Mouse (Mus musculus) liver, embryonic 15.5 days (tissue): ENCODE results near the gene Apopt1. TPM values are rescaled to one million over a fixed set of nuclear protein-coding genes. Genes with fewer than 3 reads are reported as not detected.
"Not testable (repeated sequence)": the region's sequence is repeated elsewhere in the genome, so short reads cannot be mapped to it uniquely, and the experiment has no call there.

ENCODE experiments used
- ATAC-seq: fragments of 200-750 bp; cut with Nextera tagmentation; 2 replicates; pipeline ENCODE4 v1.8.0; 2017; ENCODE audit warnings: moderate number of reproducible peaks, mild to moderate bottlenecking, moderate library complexity; ENCODE audit not compliant: insufficient read depth
- H3K27ac ChIP-seq: fragments of 300-500 bp; sonication (generic); replicated peaks from 2 replicates; pipeline ENCODE4 v1.5.1; 2015; ENCODE audit warnings: mild to moderate bottlenecking, inconsistent platforms
- H3K27me3 ChIP-seq: fragments of 300-500 bp; sonication (generic); 2 replicates; pipeline ENCODE4 v1.6.1; 2015; ENCODE audit warnings: mild to moderate bottlenecking, inconsistent platforms
- H3K36me3 ChIP-seq: fragments of 300-500 bp; sonication (generic); replicated peaks from 2 replicates; pipeline ENCODE4 v1.6.1; 2015; ENCODE audit warnings: moderate library complexity, mild to moderate bottlenecking, inconsistent platforms
- H3K4me1 ChIP-seq: fragments of 300-500 bp; sonication (generic); replicated peaks from 2 replicates; pipeline ENCODE4 v1.6.1; 2015; ENCODE audit warnings: inconsistent platforms
- H3K4me2 ChIP-seq: fragments of 300-500 bp; sonication (generic); 2 replicates; pipeline ENCODE4 v1.6.1; 2015; ENCODE audit warnings: moderate library complexity, mild to moderate bottlenecking, inconsistent platforms
- H3K4me3 ChIP-seq: fragments of 300-500 bp; sonication (generic); replicated peaks from 2 replicates; pipeline ENCODE4 v1.5.1; 2015; ENCODE audit warnings: mild to moderate bottlenecking, inconsistent platforms
- H3K9ac ChIP-seq: fragments of 300-500 bp; sonication (generic); 2 replicates; pipeline ENCODE4 v1.6.1; 2015; ENCODE audit warnings: moderate library complexity, mild to moderate bottlenecking, inconsistent platforms
- H3K9me3 ChIP-seq: fragments of 300-500 bp; sonication (generic); replicated peaks from 2 replicates; pipeline ENCODE4 v1.6.1; 2016; ENCODE audit warnings: inconsistent platforms
- WGBS: fragments of 180-500 bp; shearing (Covaris S2); methylation state at CpG from one replicate; pipeline ENCODE4 v1.1.7; 2015; ENCODE audit warnings: mixed read lengths; ENCODE audit not compliant: insufficient replicate concordance; 5-methylcytosine and 5-hydroxymethylcytosine counted together
- polyA plus RNA-seq: library from polyadenylated mRNA; unstranded; fragments of >200 nt; fragmentation: Nextera tagmentation; extraction: Ambion mirVana; gene quantifications from 2 replicates; pipeline ENCODE4 v1.2.1, GENCODE M21; 2015

The Apopt1 gene
- polyA plus RNA-seq, 1 experiment from 2014 or later: 18.1 TPM

DNA sequence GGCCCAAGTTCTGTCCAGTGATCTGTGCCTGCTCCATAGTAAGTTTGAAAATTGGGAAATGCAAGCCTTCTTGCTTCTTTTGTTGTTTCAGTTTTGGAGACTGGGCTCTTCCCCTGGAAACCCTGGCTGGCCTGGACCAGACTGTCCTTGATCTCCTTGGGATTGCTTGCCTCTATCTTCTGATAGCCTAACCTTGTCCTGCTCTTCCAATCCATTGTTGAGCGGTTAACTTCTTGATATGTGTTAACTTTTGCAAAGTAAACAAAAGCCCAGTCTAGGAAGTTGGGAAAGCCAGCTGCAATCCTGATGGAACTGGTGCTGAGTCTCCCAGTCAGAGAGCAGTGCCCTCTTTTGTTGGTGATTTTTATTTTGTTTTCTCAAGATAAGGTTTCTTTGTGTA is 14.9 kb downstream of the Apopt1 start:
- 79% methylated on average over 1 of the region's 1 CpGs for WGBS
- Histone ChIP-seq H3K4me1 (peaks cover 15% of the 10 kb centered on the region), H3K4me3 (no peak overlapping the region), H3K9ac (no peak overlapping the region), H3K4me2 (no peak overlapping the region), H3K27me3 (no peaks in the 10 kb centered on the region), H3K27ac (no peak overlapping the region), H3K36me3 (peaks cover 23% of the 10 kb centered on the region), H3K9me3 (no peaks in the 10 kb centered on the region)
- no peak for ATAC-seq

DNA sequence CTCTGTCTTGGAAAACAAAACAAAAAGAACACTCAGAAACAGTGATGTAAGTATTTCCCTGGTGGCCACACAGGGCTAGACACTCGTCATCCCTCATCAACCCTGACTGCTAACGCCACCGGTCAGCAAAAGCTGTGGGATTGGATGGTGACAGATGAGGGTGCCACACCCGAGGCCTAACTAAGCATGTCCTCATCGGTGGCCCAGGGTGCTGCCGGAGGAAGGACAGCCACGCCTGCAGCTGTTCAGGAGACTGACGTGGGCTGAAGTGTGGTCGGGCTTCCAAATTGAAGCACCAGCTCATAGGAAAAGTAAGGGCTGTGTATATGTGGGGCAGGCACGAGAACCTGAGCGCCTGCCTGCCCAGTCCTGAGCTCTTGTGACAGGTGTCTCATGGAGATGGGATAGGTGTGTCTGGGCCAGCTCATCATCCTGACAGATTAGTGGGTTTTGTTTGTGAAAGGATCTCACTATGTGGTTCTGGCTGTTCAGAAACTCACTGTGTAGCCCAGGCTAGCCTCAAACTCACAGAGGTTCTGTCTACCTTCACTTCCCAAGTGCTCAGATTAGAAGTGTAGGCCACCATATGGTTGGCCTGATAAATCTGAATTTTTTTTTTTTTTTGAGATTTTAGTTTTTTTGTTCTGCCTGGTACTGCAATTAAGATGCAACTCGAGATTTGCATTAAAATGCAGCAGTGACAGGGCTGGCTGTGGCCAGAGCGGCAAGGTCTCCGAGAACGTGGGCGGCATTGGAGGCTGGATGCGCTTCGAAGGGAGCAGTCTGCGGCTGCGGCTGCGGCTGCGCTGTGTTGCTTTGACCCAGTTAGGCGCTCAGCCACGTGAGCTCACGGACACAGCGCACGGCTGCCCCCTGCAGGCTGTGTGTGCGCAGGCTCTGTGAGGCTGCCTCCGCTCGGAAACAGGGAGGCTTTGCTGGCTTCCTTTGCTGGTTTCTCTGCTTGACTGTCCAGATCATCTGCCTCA is 19.1 kb downstream of the Apopt1 start:
- no peak overlapping the region for H3K9ac ChIP-seq
- no peak overlapping the region for H3K27ac ChIP-seq
- no peaks in the 10 kb centered on the region for H3K27me3 ChIP-seq
- H3K4me1 ChIP-seq: peaks cover 16% of the 10 kb centered on the region
- ATAC-seq: peak; percentile 81
- H3K4me3 ChIP-seq: no peak overlapping the region
- peaks cover 7% of the 10 kb centered on the region for H3K36me3 ChIP-seq
- H3K9me3 ChIP-seq: no peaks in the 10 kb centered on the region
- 27% methylated on average over 30 of the region's 30 CpGs for WGBS
- H3K4me2 ChIP-seq: peak overlapping the region; percentile 42; the same call in 1 of the 2 replicates

DNA sequence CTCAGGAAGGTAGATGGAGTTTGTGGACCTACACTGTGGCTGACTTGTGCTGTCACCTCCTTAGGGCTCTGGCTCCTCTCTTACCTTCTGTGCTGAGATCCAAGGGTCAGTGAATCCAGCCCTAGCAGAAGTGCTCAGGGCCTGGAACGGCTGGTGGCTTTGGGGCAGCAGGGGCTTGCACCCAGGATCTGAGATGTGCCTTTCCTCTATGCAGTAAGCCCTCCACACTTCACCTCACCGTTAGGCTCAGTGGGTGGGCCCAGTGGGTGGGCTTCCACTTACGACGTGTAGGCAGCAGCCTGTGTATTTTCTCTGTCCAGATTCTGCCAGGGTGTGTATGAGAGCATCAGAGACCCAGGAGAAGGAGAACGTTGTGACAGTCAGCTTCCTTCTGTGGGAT is 19.9 kb downstream of the Apopt1 start:
- Histone ChIP-seq H3K27ac (no peak overlapping the region), H3K9me3 (no peaks in the 10 kb centered on the region), H3K36me3 (peaks cover 7% of the 10 kb centered on the region), H3K4me3 (no peak overlapping the region), H3K4me2 (no peak overlapping the region), H3K4me1 (peaks cover 16% of the 10 kb centered on the region), H3K9ac (no peak overlapping the region), H3K27me3 (no peaks in the 10 kb centered on the region)
- ATAC-seq: no peak
- 61% methylated on average over 5 of the region's 5 CpGs for WGBS

DNA sequence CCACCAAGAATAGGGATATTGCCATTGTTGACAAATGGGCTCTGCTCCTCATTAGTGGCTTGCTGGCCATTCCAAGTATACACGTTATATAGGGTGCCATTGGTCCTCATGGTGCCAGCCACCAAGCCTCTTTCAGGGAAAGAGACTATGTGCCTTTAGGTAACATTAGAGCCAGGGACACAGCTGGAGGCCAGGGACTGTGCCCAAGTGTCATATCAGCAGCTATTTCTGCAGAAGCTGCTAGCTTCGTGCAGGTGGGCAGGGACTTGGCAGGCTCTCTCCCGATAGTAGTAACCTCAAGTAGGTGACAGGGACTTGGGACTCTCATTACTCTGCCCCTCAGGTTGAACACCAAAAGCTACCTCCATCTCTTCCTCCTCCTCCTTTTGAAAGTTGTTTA is 21.9 kb downstream of the Apopt1 start:
- Histone ChIP-seq H3K4me1 (peaks cover 16% of the 10 kb centered on the region), H3K4me2 (no peak overlapping the region), H3K27me3 (no peaks in the 10 kb centered on the region), H3K27ac (no peak overlapping the region), H3K9me3 (no peaks in the 10 kb centered on the region), H3K36me3 (peaks cover 7% of the 10 kb centered on the region; the same call in 1 of the 2 replicates), H3K4me3 (no peak overlapping the region), H3K9ac (no peak overlapping the region)
- 75% methylated on average over 3 of the region's 3 CpGs for WGBS
- ATAC-seq: no peak

DNA sequence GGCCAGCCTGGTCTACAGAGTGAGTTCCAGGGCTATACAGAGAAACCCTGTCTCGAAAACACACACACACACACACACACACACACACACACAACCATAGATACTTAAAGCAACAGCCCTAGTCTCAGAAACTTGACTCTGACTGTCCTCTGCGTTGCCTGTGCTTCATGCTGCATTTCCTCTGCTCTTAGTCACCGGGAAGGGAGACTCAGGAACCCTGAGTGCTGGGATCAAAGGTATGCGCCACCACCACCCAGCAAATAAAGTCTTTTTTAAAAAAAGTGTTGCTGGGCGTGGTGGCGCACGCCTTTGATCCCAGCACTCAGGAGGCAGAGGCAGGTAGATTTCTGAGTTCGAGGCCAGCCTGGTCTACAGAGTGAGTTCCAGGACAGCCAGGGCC is 23.6 kb downstream of the Apopt1 start:
- ATAC-seq, H3K27ac ChIP-seq, H3K4me2 ChIP-seq, H3K36me3 ChIP-seq, H3K4me3 ChIP-seq, H3K9me3 ChIP-seq, H3K27me3 ChIP-seq, H3K9ac ChIP-seq: not testable (repeated sequence)
- 71% methylated on average over 8 of the region's 8 CpGs for WGBS
- peaks cover 14% of the 10 kb centered on the region for H3K4me1 ChIP-seq

DNA sequence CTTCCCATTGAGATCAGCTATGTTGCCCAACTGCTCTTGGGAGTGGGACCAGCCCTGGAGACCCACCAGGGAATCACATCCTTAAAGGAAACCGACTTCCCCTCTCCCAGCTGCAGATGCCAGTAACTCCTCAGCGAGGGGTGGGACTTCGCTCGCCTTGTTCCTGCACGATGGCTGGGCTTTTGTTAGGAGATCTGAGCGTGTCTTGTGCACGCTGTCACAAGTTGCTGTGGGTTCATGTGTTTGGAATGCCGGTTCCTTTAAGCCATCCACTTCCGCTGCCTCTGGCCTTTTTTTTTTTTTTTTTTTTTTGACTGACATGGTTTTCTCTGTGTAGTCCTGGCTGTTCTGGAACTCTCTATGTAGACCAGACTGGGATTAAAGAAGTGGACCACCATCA is 24.3 kb downstream of the Apopt1 start:
- 60% methylated on average over 9 of the region's 9 CpGs for WGBS
- no peak overlapping the region for H3K4me3 ChIP-seq
- H3K4me1 ChIP-seq: peaks cover 7% of the 10 kb centered on the region
- no peak overlapping the region for H3K27ac ChIP-seq
- H3K9ac ChIP-seq: no peak overlapping the region
- H3K9me3 ChIP-seq: no peaks in the 10 kb centered on the region
- no peak for ATAC-seq
- H3K27me3 ChIP-seq: no peaks in the 10 kb centered on the region
- no peaks in the 10 kb centered on the region for H3K36me3 ChIP-seq
- H3K4me2 ChIP-seq: no peak overlapping the region

DNA sequence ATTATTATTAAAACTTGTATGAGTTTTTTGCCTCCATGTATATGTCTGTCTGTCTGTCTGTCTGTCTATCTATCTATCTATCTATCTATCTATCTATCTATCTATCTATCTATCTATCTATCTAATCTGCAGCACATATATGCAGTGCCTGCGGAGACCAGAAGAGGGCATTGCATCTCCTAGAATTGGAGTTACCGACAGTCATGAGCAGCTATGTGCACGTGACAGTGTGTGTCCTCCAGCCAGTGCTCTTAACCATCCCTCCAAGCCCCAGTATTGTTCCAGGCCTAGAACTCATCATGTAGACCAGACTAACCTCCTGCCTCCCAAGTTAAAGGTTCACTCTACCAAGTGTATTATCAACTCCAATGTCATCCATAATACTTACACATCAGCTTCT is 25.7 kb downstream of the Apopt1 start:
- H3K4me3 ChIP-seq: no peak overlapping the region
- H3K27me3 ChIP-seq: no peaks in the 10 kb centered on the region
- no peaks in the 10 kb centered on the region for H3K4me1 ChIP-seq
- no peak overlapping the region for H3K27ac ChIP-seq
- H3K9ac ChIP-seq: no peak overlapping the region
- H3K9me3 ChIP-seq: no peaks in the 10 kb centered on the region
- no peak for ATAC-seq
- H3K36me3 ChIP-seq: no peaks in the 10 kb centered on the region
- no peak overlapping the region for H3K4me2 ChIP-seq
- 37% methylated on average over 3 of the region's 3 CpGs for WGBS

DNA sequence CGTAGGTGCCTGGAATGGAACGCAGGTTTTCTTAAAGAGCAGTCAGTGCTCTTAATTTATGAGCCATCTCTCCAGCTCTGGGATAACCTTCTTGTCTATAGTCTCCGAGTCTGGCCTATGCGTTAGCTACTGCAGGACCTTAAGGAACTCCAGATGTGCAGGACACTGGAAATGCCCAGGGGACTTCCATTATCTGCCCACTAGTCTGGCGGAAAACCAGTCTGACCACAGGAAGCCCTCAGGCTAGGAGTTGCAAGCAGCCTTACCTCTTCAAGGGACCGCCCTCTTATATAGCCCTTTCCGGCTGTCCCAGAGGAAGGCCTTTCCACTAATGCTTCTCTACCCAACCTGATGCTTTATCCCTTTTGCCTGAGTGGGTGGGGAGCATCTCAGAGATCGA is 28.3 kb downstream of the Apopt1 start:
- Histone ChIP-seq H3K36me3 (no peaks in the 10 kb centered on the region), H3K4me3 (no peak overlapping the region), H3K4me1 (peaks cover 14% of the 10 kb centered on the region), H3K9ac (no peak overlapping the region), H3K27ac (no peak overlapping the region), H3K9me3 (no peaks in the 10 kb centered on the region), H3K4me2 (no peak overlapping the region), H3K27me3 (no peaks in the 10 kb centered on the region)
- ATAC-seq: no peak
- 50% methylated on average over 8 of the region's 8 CpGs for WGBS

DNA sequence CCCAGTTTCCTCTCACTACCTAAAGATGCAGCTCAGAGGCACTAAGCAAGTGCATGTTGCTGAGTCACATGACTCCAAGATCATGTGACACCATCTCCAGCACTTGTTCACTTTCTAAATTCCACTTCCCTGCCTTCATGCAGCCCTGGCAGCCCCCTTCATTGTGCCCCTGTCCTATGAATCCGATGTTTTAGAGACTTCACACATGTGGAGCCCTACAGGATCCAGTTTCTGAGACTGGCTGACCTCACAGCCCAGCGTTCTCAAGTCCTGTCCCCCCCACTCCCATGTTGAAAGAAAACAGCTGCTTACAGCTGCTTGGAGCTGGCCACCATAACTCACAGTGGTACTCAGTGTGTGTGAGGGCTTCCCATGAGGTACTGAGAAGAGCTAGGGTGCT is 30.4 kb downstream of the Apopt1 start:
- Histone ChIP-seq H3K27me3 (no peaks in the 10 kb centered on the region), H3K9me3 (no peaks in the 10 kb centered on the region), H3K9ac (no peak overlapping the region), H3K4me2 (no peak overlapping the region), H3K36me3 (no peaks in the 10 kb centered on the region), H3K4me1 (peaks cover 18% of the 10 kb centered on the region), H3K27ac (no peak overlapping the region), H3K4me3 (no peak overlapping the region)
- no peak for ATAC-seq
- WGBS: 57% methylated on average over 2 of the region's 2 CpGs

DNA sequence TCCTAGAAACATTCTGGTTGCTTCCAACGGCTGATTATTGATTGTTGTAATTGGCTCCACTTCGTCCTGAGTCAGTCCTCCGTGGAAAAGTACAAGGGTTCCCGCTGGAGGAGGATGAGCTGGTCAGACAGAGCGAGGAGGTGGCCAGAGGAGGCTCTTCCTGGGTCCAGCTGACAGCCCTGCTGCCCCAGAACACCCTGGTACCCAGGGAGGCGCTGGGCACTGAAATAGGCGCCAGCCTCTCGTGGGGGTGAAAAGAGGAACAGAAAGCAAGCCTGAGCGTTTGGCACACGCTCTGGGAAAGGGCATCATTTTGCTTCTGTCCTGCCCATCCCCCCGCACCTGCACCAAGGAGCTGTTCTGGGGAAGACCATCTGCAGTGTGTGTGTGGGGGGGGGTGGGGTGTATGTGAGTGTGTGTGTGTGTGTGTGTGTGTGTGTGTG is 30.9 kb downstream of the Apopt1 start:
- Histone ChIP-seq H3K4me2 (no peak overlapping the region), H3K36me3 (no peaks in the 10 kb centered on the region), H3K27me3 (no peaks in the 10 kb centered on the region), H3K4me1 (peaks cover 18% of the 10 kb centered on the region), H3K27ac (no peak overlapping the region), H3K9ac (no peak overlapping the region), H3K4me3 (no peak overlapping the region), H3K9me3 (no peaks in the 10 kb centered on the region)
- ATAC-seq: no peak
- 59% methylated on average over 11 of the region's 11 CpGs for WGBS

DNA sequence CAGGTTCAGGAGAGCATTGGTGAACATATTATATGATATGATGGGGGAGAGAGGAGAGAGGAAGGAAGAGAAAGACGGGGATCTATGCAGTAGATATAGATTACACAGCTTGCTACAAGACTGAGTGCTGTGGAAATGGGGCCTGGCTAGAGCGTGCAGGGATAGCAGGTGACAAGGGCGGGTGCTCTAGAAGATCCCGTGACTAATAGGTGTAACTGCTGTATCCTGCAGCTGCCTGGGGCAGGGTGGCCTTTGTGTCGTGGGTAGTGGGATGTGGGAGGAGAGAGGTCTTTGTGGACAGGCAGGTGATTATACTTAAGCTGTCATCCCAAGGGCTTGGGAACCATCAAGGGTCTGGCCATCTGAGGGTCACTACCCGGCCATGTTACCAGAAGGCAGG is 32.2 kb downstream of the Apopt1 start:
- Histone ChIP-seq H3K9me3 (no peaks in the 10 kb centered on the region), H3K36me3 (no peaks in the 10 kb centered on the region), H3K9ac (no peak overlapping the region), H3K4me2 (no peak overlapping the region), H3K27me3 (no peaks in the 10 kb centered on the region), H3K4me1 (peaks cover 18% of the 10 kb centered on the region), H3K27ac (no peak overlapping the region), H3K4me3 (no peak overlapping the region)
- WGBS: 56% methylated on average over 6 of the region's 6 CpGs
- no peak for ATAC-seq
